Mouse (Mus musculus) hindbrain, embryonic 11.5 days (tissue): ENCODE measurements around the gene Fam78b. TPM values are rescaled to one million over a fixed set of nuclear protein-coding genes. Genes with fewer than 3 reads are reported as not detected.

Source experiments
- ATAC-seq: fragments of 200-750 bp; cut with Nextera tagmentation; 2 replicates; pipeline ENCODE4 v1.8.0; 2017; ENCODE audit warnings: mild to moderate bottlenecking, moderate TSS enrichment, moderate library complexity; ENCODE audit not compliant: low FRiP score
- DNase-seq: peaks from one replicate; pipeline ENCODE4 v3.0.0-alpha.2; 2015; ENCODE audit warnings: low spot score
- H3K27ac ChIP-seq: fragments of 300-500 bp; sonication (generic); 2 replicates; pipeline ENCODE4 v1.5.1; 2014; ENCODE audit warnings: mild to moderate bottlenecking, low read depth, low read length
- H3K27me3 ChIP-seq: fragments of 300-500 bp; sonication (generic); 2 replicates; pipeline ENCODE4 v1.6.1; 2014; ENCODE audit warnings: mild to moderate bottlenecking, low read length, moderate library complexity, mixed read lengths; ENCODE audit not compliant: control insufficient read depth, insufficient read depth
- H3K36me3 ChIP-seq: fragments of 300-500 bp; sonication (generic); 2 replicates; pipeline ENCODE4 v1.6.1; 2014; ENCODE audit warnings: mild to moderate bottlenecking, low read length, moderate library complexity, mixed read lengths; ENCODE audit not compliant: control insufficient read depth, insufficient read depth
- H3K4me1 ChIP-seq: fragments of 300-500 bp; sonication (generic); replicated peaks from 2 replicates; pipeline ENCODE4 v1.6.1; 2014; ENCODE audit warnings: low read length, mixed read lengths; ENCODE audit not compliant: control insufficient read depth, insufficient read depth
- H3K4me2 ChIP-seq: fragments of 300-500 bp; sonication (generic); replicated peaks from 2 replicates; pipeline ENCODE4 v1.6.1; 2014; ENCODE audit warnings: mild to moderate bottlenecking, low read depth, low read length
- H3K4me3 ChIP-seq: fragments of 300-500 bp; sonication (generic); 2 replicates; pipeline ENCODE4 v1.5.1; 2014; ENCODE audit warnings: low read depth, low read length
- H3K9ac ChIP-seq: fragments of 300-500 bp; sonication (generic); 2 replicates; pipeline ENCODE4 v1.6.1; 2014; ENCODE audit warnings: low read depth, low read length
- H3K9me3 ChIP-seq: fragments of 300-500 bp; sonication (generic); 2 replicates; pipeline ENCODE4 v1.6.1; 2016; ENCODE audit warnings: low read length; ENCODE audit not compliant: control insufficient read depth
- WGBS: fragments of 180-500 bp; shearing (Covaris S2); extraction: QIAGEN DNeasy Blood & Tissue Kit; methylation state at CpG from one replicate; pipeline ENCODE4 v1.1.7; 2014; 5-methylcytosine and 5-hydroxymethylcytosine counted together
- polyA plus RNA-seq: library from polyadenylated mRNA; unstranded; fragments of >200 nt; fragmentation: Nextera tagmentation; extraction: Ambion mirVana; gene quantifications from 2 replicates; pipeline ENCODE4 v1.2.1, GENCODE M21; 2014

The Fam78b gene
- polyA plus RNA-seq, 1 experiment from 2014 or later = 9.3 TPM

- no peak for ATAC-seq
- H3K4me2 ChIP-seq = no peak overlapping the region
- DNase-seq = no peak
- no peak overlapping the region for H3K9ac ChIP-seq
- no peak overlapping the region for H3K27ac ChIP-seq
- H3K4me1 ChIP-seq = 0 out of 2 replicates have a peak, but pooled peaks cover 2% of the 10 kb centered on the region
- H3K36me3 ChIP-seq = no peaks in the 10 kb centered on the region
- H3K9me3 ChIP-seq = no peaks in the 10 kb centered on the region
- no peaks in the 10 kb centered on the region for H3K27me3 ChIP-seq
- no peak overlapping the region for H3K4me3 ChIP-seq
- WGBS = 69% methylated on average over 4 of the region's 4 CpGs
These were observed 84.2 kb downstream of the Fam78b start for GRCm38 (mm10) chr1:167085461-167085860.

DNA sequence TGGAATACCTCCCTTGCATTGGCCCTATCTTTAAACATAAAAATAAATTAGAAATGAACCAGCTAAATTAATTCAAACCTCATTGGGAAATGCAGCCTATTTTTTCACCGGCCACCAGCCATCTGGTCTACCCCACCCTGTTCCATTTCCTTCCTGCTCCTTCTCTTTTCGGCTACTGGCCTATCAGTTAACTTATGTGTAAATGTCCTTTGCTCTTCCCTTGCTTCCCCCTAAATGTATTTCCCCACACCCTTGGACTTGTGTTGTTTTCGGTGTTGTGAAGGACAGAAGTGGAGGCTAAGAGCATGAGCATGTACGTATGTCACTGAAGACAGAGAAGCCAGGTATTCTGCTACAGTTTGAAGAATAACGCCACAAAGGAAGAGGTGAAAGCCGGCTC is 89.2 kb downstream of the Fam78b start:
- Histone ChIP-seq H3K4me3 (no peak overlapping the region), H3K9ac (no peak overlapping the region), H3K27me3 (no peaks in the 10 kb centered on the region), H3K36me3 (no peaks in the 10 kb centered on the region), H3K4me2 (no peak overlapping the region), H3K4me1 (no peaks in the 10 kb centered on the region), H3K9me3 (no peaks in the 10 kb centered on the region), H3K27ac (no peak overlapping the region)
- no peak for ATAC-seq
- DNase-seq = no peak
- 92% methylated on average over 6 of the region's 6 CpGs for WGBS

GRCm38 (mm10) chr1:167093551-167093950 is 92.3 kb downstream of the Fam78b start:
- Histone ChIP-seq H3K4me1 (no peaks in the 10 kb centered on the region), H3K9ac (no peak overlapping the region), H3K4me3 (no peak overlapping the region), H3K9me3 (no peaks in the 10 kb centered on the region), H3K27ac (no peak overlapping the region), H3K4me2 (no peak overlapping the region), H3K27me3 (no peaks in the 10 kb centered on the region), H3K36me3 (no peaks in the 10 kb centered on the region)
- WGBS = 63% methylated on average over 3 of the region's 3 CpGs
- ATAC-seq (no peak), DNase-seq (no peak)

GRCm38 (mm10) chr1:167094589-167095148 is 93.5 kb downstream of the Fam78b start:
- no peak for ATAC-seq
- no peaks in the 10 kb centered on the region for H3K36me3 ChIP-seq
- H3K4me2 ChIP-seq = no peak overlapping the region
- no peaks in the 10 kb centered on the region for H3K4me1 ChIP-seq
- H3K27me3 ChIP-seq = no peaks in the 10 kb centered on the region
- no peaks in the 10 kb centered on the region for H3K9me3 ChIP-seq
- H3K9ac ChIP-seq = no peak overlapping the region
- no peak overlapping the region for H3K27ac ChIP-seq
- 88% methylated on average over 10 of the region's 10 CpGs for WGBS
- no peak overlapping the region for H3K4me3 ChIP-seq
- no peak for DNase-seq

DNA sequence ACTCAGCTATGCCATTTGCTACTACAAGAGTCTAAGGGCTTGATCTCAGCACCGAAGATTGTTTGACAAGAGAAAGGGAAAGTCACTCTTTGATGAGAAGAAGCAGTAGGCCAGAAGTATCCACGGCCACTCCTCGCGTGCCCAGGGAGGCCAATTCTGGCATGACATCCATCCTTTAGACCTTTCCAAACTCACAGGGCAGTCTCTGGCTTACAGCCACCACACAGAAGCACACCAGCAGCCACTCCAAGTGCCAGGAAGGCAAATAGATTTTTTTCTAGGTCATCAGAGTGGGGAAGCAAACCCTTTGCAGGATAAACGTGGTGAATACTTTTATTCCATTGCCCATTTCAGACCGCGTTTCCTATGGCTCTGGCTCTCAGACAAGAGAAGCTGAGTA is 97.5 kb downstream of the Fam78b start:
- Histone ChIP-seq H3K4me2 (no peak overlapping the region), H3K4me3 (no peak overlapping the region), H3K27me3 (no peaks in the 10 kb centered on the region), H3K9ac (no peak overlapping the region), H3K36me3 (no peaks in the 10 kb centered on the region), H3K27ac (no peak overlapping the region), H3K9me3 (no peaks in the 10 kb centered on the region), H3K4me1 (no peaks in the 10 kb centered on the region)
- no peak for DNase-seq
- no peak for ATAC-seq
- 87% methylated on average over 7 of the region's 7 CpGs for WGBS

DNA sequence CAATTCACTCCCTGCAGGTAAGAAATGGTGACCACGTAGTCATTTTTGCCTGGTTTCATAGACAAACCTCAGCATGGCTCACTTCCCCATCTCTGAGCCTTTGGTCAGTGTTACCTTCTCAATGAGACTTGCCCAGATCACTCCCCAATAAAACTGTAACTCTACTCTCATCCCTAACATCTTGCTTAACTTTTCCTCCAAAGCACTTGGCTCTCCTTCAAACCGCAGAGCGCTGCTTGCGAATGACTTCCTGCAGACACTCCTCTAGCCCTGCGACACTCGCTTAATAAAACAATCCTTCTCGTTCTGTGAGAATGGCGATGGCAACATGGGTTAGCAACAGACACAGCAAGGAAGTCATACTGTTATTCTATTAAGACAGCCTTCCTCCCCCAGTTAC is 100.8 kb downstream of the Fam78b start:
- Histone ChIP-seq H3K27ac (no peak overlapping the region), H3K4me1 (no peaks in the 10 kb centered on the region), H3K4me2 (no peak overlapping the region), H3K36me3 (no peaks in the 10 kb centered on the region), H3K4me3 (no peak overlapping the region), H3K9ac (no peak overlapping the region), H3K27me3 (no peaks in the 10 kb centered on the region), H3K9me3 (no peaks in the 10 kb centered on the region)
- ATAC-seq (no peak), DNase-seq (no peak)
- 92% methylated on average over 8 of the region's 8 CpGs for WGBS

DNA sequence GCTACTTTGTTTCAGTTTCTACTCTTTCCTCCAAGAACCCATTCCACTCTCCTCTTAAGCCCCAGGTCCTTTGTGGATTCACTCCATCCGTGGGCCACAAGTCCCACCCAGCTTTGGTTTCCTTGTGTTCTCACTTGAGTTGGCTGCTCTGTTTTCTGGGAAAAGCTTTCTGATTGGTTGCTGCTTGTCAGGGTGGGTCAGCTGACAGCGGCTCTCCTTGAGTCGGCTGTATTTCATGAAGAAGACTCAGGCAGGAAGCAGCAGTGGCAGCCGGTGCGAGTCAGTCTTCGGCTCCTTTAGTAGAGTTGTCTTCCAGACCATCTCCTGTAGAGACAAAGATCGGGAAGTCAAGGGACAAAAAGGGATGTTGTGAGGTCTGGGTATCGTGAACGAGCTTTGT is 101.3 kb downstream of the Fam78b start:
- DNase-seq = no peak
- H3K4me3 ChIP-seq = no peak overlapping the region
- ATAC-seq = no peak
- H3K9ac ChIP-seq = no peak overlapping the region
- no peaks in the 10 kb centered on the region for H3K27me3 ChIP-seq
- H3K9me3 ChIP-seq = no peaks in the 10 kb centered on the region
- no peak overlapping the region for H3K27ac ChIP-seq
- 76% methylated on average over 9 of the region's 9 CpGs for WGBS
- no peak overlapping the region for H3K4me2 ChIP-seq
- H3K36me3 ChIP-seq = no peaks in the 10 kb centered on the region
- H3K4me1 ChIP-seq = no peaks in the 10 kb centered on the region

GRCm38 (mm10) chr1:167104956-167105626 is 103.9 kb downstream of the Fam78b start:
- no peaks in the 10 kb centered on the region for H3K4me1 ChIP-seq
- H3K4me2 ChIP-seq = no peak overlapping the region
- H3K4me3 ChIP-seq = no peak overlapping the region
- no peaks in the 10 kb centered on the region for H3K36me3 ChIP-seq
- ATAC-seq = peak; percentile 42
- H3K9ac ChIP-seq = no peak overlapping the region
- no peak for DNase-seq
- H3K9me3 ChIP-seq = no peaks in the 10 kb centered on the region
- whole genome bisulfite sequencing = 44% methylated on average over 5 of the region's 5 CpGs
- H3K27me3 ChIP-seq = no peaks in the 10 kb centered on the region
- no peak overlapping the region for H3K27ac ChIP-seq

GRCm38 (mm10) chr1:167105916-167106315 is 104.7 kb downstream of the Fam78b start:
- no peak overlapping the region for H3K9ac ChIP-seq
- H3K9me3 ChIP-seq = no peaks in the 10 kb centered on the region
- WGBS = 94% methylated on average over 4 of the region's 4 CpGs
- DNase-seq = no peak
- H3K27ac ChIP-seq = no peak overlapping the region
- no peaks in the 10 kb centered on the region for H3K4me1 ChIP-seq
- no peak for ATAC-seq
- H3K4me2 ChIP-seq = no peak overlapping the region
- no peaks in the 10 kb centered on the region for H3K27me3 ChIP-seq
- H3K4me3 ChIP-seq = no peak overlapping the region
- H3K36me3 ChIP-seq = no peaks in the 10 kb centered on the region
